ENCODE assay signal across 11 mouse cellular contexts in genomic region chr14:59736861-59737700, GRCm38 (mm10).
DNase-seq lines count a peak whose midpoint lies in the region; ATAC-seq lines count a peak whose summit lies in the region.
"Had no signal": no experiment of that assay in that cellular context is flagged by ENCODE, and none has a peak within 500 bp of the region (broad histone marks: within the 10 kb centered on the region; RNA-seq: fewer than 3 reads in every experiment).

No protein-coding gene starts in this region.

- no peak overlapping the region for H3K4me2 ChIP-seq in midbrain, embryonic 13.5 days (replicated peaks)
- H3K4me2 ChIP-seq in liver, embryonic 11.5 days = no peak overlapping the region

- H3K27me3 ChIP-seq in midbrain, embryonic 13.5 days = peaks cover 61% of the 10 kb centered on the region
- no peaks in the 10 kb centered on the region for H3K27me3 ChIP-seq in liver, embryonic 11.5 days (replicated peaks; ENCODE audit: control insufficient read depth, insufficient read depth, low read length)

- peak overlapping the region; percentile 77 for H3K27ac ChIP-seq in midbrain, embryonic 13.5 days
- no peak overlapping the region for H3K27ac ChIP-seq in liver, embryonic 11.5 days (ENCODE audit: low read depth, low read length)

- no peak overlapping the region for H3K4me3 ChIP-seq in midbrain, embryonic 13.5 days (replicated peaks)
- H3K4me3 ChIP-seq in liver, embryonic 11.5 days (ENCODE audit: low read depth, low read length) = no peak overlapping the region

- DNase-seq in Muller cell, postnatal 12 days (ENCODE audit: inconsistent ontology term) = peak; percentile 97
- peak; percentile 66 for DNase-seq in brain, embryonic 18.5 days (ENCODE audit: low read depth, low spot score)
- DNase-seq in frontal cortex, postnatal 36 days (ENCODE audit: low spot score in 2 of 2) = peak; percentile 10 to 45
- no peak for DNase-seq in thymus, adult 18-20 months
- DNase-seq in ovary, postnatal 10 days (ENCODE audit: low spot score) = no peak
- DNase-seq in liver, embryonic 11.5 days (ENCODE audit: low spot score) = no peak
- DNase-seq: kidney, postnatal 14 days; lung, adult 2 months; thymus, adult 2 months had no signal

- WGBS in midbrain, embryonic 13.5 days = 5% methylated on average over 9 of the region's 9 CpGs
- WGBS in liver, embryonic 11.5 days = 55% methylated on average over 9 of the region's 9 CpGs

- no peaks in the 10 kb centered on the region for H3K36me3 ChIP-seq in midbrain, embryonic 13.5 days
- no peaks in the 10 kb centered on the region for H3K36me3 ChIP-seq in liver, embryonic 11.5 days (ENCODE audit: control insufficient read depth, insufficient read depth, low read length)

- peaks cover 34% of the 10 kb centered on the region for H3K4me1 ChIP-seq in midbrain, embryonic 13.5 days (replicated peaks)
- H3K4me1 ChIP-seq in liver, embryonic 11.5 days (replicated peaks; ENCODE audit: control insufficient read depth, insufficient read depth, low read length) = no peaks in the 10 kb centered on the region

- H3K9ac ChIP-seq in midbrain, embryonic 13.5 days (replicated peaks) = no peak overlapping the region
- no peak overlapping the region for H3K9ac ChIP-seq in liver, embryonic 11.5 days (ENCODE audit: low read depth, low read length)

- no peaks in the 10 kb centered on the region for H3K9me3 ChIP-seq in midbrain, embryonic 13.5 days
- no peaks in the 10 kb centered on the region for H3K9me3 ChIP-seq in liver, embryonic 11.5 days (ENCODE audit: control insufficient read depth, low read length)

- ATAC-seq in midbrain, embryonic 13.5 days = peak; percentile 91
- no peak for ATAC-seq in liver, embryonic 11.5 days (replicated peaks; ENCODE audit: low FRiP score)
- ATAC-seq: Patski had no signal

Comparison
In these comparisons a context has a peak if more than half of its experiments do, and no peak if none do; other contexts are left out.
1. DNase-seq: peak in Muller cell, postnatal 12 days (single experiment), brain, embryonic 18.5 days (single experiment) and frontal cortex, postnatal 36 days (2 of 2); none in thymus, adult 18-20 months (0 of 2), ovary, postnatal 10 days (single experiment) and liver, embryonic 11.5 days (single experiment).